Mouse (Mus musculus) E14TG2a.4 (cell line): Measurements from ENCODE around the gene Slc8b1.

Experiments
- CTCF ChIP-seq: conservative IDR thresholded peaks from 2 replicates; pipeline ENCODE4 v1.5.1; 2014; ENCODE audit warnings: low read length
- NANOG ChIP-seq: IDR thresholded peaks from 2 replicates; pipeline ENCODE4 v1.6.1; 2014; ENCODE audit warnings: borderline replicate concordance, low read length, mixed read lengths
- POU5F1 ChIP-seq: IDR thresholded peaks from 2 replicates; pipeline ENCODE4 v1.6.1; 2014; ENCODE audit warnings: low read length, borderline replicate concordance

DNA sequence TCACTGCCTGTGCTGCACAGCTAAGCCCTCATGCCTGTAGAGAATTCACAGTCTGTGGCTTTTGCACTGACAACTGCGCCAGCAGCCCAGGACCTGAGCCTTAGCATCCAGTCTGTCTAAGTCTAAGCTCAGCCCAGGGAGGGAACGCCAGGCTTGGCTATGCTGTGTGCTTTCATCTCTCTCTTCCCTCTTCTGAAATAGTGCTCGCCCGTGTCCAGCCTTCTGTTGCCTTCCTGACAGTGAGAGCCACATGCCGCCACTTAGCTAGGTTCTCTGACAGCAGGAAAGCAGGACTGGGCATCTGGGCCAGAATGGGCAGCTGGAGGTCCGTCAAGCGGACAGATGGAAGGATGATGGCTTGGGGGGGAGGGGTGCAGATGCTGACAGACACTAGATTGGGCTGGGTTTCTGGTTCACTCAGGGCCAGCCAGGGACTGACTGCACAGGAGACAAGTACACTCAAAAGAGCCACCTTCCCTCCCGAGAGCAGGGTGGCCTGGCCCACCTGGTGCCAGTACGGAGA is 17.0 kb upstream of the Slc8b1 start:
- TF ChIP-seq CTCF (no peak), NANOG (no peak), POU5F1 (no peak)
